ENCODE assay signal across 12 mouse cellular contexts in genomic region chr9:50763331-50763730, GRCm38 (mm10). TPM values are rescaled to one million over a fixed set of nuclear protein-coding genes. Genes with fewer than 3 reads are reported as not detected.
DNase-seq lines count a peak whose midpoint lies in the region; ATAC-seq and TF ChIP-seq lines count a peak whose summit lies in the region.
"Had no signal": no experiment of that assay in that cellular context is flagged by ENCODE, and none has a peak within 500 bp of the region (broad histone marks: within the 10 kb centered on the region; RNA-seq: fewer than 3 reads in every experiment).

No protein-coding gene starts in this region.

- no peaks in the 10 kb centered on the region for H3K27me3 ChIP-seq in ES-Bruce4 (ENCODE audit: control insufficient read depth, insufficient read depth, low read length, poor library complexity, severe bottlenecking)
- H3K27me3 ChIP-seq in liver, postnatal 0 days (ENCODE audit: insufficient read depth, low read length) = no peaks in the 10 kb centered on the region
- no peaks in the 10 kb centered on the region for H3K27me3 ChIP-seq in forebrain, embryonic 16.5 days (replicated peaks; ENCODE audit: control insufficient read depth, insufficient read depth, low read length)
- H3K27me3 ChIP-seq: lung, embryonic 15.5 days had no signal

- no peaks in the 10 kb centered on the region for H3K4me1 ChIP-seq in ES-Bruce4 (ENCODE audit: control insufficient read depth, insufficient read depth, low read length)
- H3K4me1 ChIP-seq in liver, postnatal 0 days (ENCODE audit: insufficient read depth) = peaks cover 3% of the 10 kb centered on the region; the same call in 1 of the 2 replicates
- H3K4me1 ChIP-seq in forebrain, embryonic 16.5 days (replicated peaks; ENCODE audit: control insufficient read depth, insufficient read depth, low read length) = peaks cover 5% of the 10 kb centered on the region

- intact Hi-C loops in left cerebral cortex, adult 2 months (cut with DNase I) = no loop called here
- intact Hi-C loops in left cerebral cortex, postnatal 14 days (cut with DNase I) = no loop called here

- TF ChIP-seq EP300 in ES-Bruce4 (IDR thresholded peaks at IDR 0.05; ENCODE audit: insufficient read depth, low read depth, low read length) = no peak
- TF ChIP-seq EP300 in liver, postnatal 0 days (IDR thresholded peaks at IDR 0.05; ENCODE audit: low read depth) = no peak

- no peaks in the 10 kb centered on the region for H3K36me3 ChIP-seq in ES-Bruce4 (ENCODE audit: control insufficient read depth, insufficient read depth, low read length, poor library complexity, severe bottlenecking)
- no peaks in the 10 kb centered on the region; the same call in 1 of the 2 replicates for H3K36me3 ChIP-seq in liver, postnatal 0 days (replicated peaks; ENCODE audit: insufficient read depth, low read length)
- no peaks in the 10 kb centered on the region for H3K36me3 ChIP-seq in forebrain, embryonic 16.5 days (ENCODE audit: control insufficient read depth, insufficient read depth)
- H3K36me3 ChIP-seq: lung, embryonic 15.5 days had no signal

- no peak for TF ChIP-seq POLR2A in ES-Bruce4 (IDR thresholded peaks at IDR 0.05; ENCODE audit: insufficient read depth, low read length)

- no peak overlapping the region for H3K4me3 ChIP-seq in left cerebral cortex, adult 2 months
- H3K4me3 ChIP-seq in ES-Bruce4 (ENCODE audit: low read depth, low read length) = no peak overlapping the region
- no peak overlapping the region for H3K4me3 ChIP-seq in liver, postnatal 0 days (ENCODE audit: low read depth, low read length)
- H3K4me3 ChIP-seq in forebrain, embryonic 16.5 days (replicated peaks; ENCODE audit: low read length) = no peak overlapping the region
- H3K4me3 ChIP-seq: forebrain, embryonic 13.5 days; lung, embryonic 15.5 days had no signal

- DNase-seq in embryo, embryonic 10 days (ENCODE audit: low spot score) = peak; percentile 61
- DNase-seq in embryo, embryonic 9.5 days (ENCODE audit: extremely low spot score) = no peak
- no peak for DNase-seq in left cerebral cortex, adult 2 months (ENCODE audit: extremely low spot score in 1 of 2, low spot score in 2 of 2)
- no peak for DNase-seq in left cerebral cortex, postnatal 14 days (ENCODE audit: low spot score in 2 of 2)
- no peak for DNase-seq in liver, postnatal 0 days
- DNase-seq in adrenal gland, adult 2 months = no peak
- DNase-seq: kidney, adult 18-20 months had no signal

- H3K4me2 ChIP-seq in liver, postnatal 0 days (ENCODE audit: low read depth, low read length) = no peak overlapping the region
- no peak overlapping the region for H3K4me2 ChIP-seq in forebrain, embryonic 16.5 days (ENCODE audit: low read length)
- H3K4me2 ChIP-seq: forebrain, embryonic 13.5 days; lung, embryonic 15.5 days had no signal

- no peaks in the 10 kb centered on the region for H3K9me3 ChIP-seq in ES-Bruce4 (replicated peaks; ENCODE audit: control insufficient read depth, insufficient read depth, low read length, poor library complexity, severe bottlenecking)
- H3K9me3 ChIP-seq in liver, postnatal 0 days (ENCODE audit: low read length) = no peaks in the 10 kb centered on the region
- no peaks in the 10 kb centered on the region for H3K9me3 ChIP-seq in forebrain, embryonic 16.5 days (ENCODE audit: control insufficient read depth, low read length)
- H3K9me3 ChIP-seq: forebrain, embryonic 13.5 days; lung, embryonic 15.5 days had no signal

- ATAC-seq in liver, postnatal 0 days = no peak
- ATAC-seq in forebrain, embryonic 16.5 days = no peak
- ATAC-seq: forebrain, embryonic 13.5 days had no signal

- TF ChIP-seq CTCF in left cerebral cortex, adult 2 months (IDR thresholded peaks at IDR 0.05) = peak; percentile 53
- peak; percentile 76 for TF ChIP-seq CTCF in ES-Bruce4 (IDR thresholded peaks at IDR 0.05; ENCODE audit: low read depth, low read length)
- peak; percentile 55 for TF ChIP-seq CTCF in liver, postnatal 0 days (IDR thresholded peaks at IDR 0.05; ENCODE audit: low read depth)

- H3K27ac ChIP-seq in left cerebral cortex, adult 2 months = no peak overlapping the region
- H3K27ac ChIP-seq in ES-Bruce4 (ENCODE audit: insufficient read depth, low read length) = no peak overlapping the region
- no peak overlapping the region for H3K27ac ChIP-seq in liver, postnatal 0 days (ENCODE audit: low read depth)
- no peak overlapping the region for H3K27ac ChIP-seq in forebrain, embryonic 16.5 days (ENCODE audit: low read length)
- H3K27ac ChIP-seq: forebrain, embryonic 13.5 days; lung, embryonic 15.5 days had no signal

- H3K9ac ChIP-seq in ES-Bruce4 (ENCODE audit: low read depth, poor library complexity, severe bottlenecking) = no peak overlapping the region
- no peak overlapping the region for H3K9ac ChIP-seq in liver, postnatal 0 days (replicated peaks)
- no peak overlapping the region for H3K9ac ChIP-seq in forebrain, embryonic 16.5 days (replicated peaks; ENCODE audit: low read depth, low read length)
- H3K9ac ChIP-seq: forebrain, embryonic 13.5 days; lung, embryonic 15.5 days had no signal

- 68% methylated on average over 1 of the region's 1 CpGs for whole genome bisulfite sequencing in liver, postnatal 0 days (ENCODE audit: insufficient replicate concordance)
- WGBS in forebrain, embryonic 16.5 days = 74% methylated on average over 1 of the region's 1 CpGs

RNA-seq across cellular contexts. Expression of gene Fdxacb1, which starts 4.7 kb away (rescaled TPM):
- 1 to 10 TPM; 4.6 to 4.8 TPM for total RNA-seq in left cerebral cortex, adult 2 months (2021)
- total RNA-seq in left cerebral cortex, postnatal 14 days (2021) = 1 to 10 TPM; 5.3 to 5.6 TPM
- 8.5 and 9.0 TPM in 2 replicates for polyA plus RNA-seq in ES-Bruce4 (2011; ENCODE audit: insufficient read depth, insufficient read length, low read depth, missing spikeins)
- 4.9 and 6.6 TPM in 2 replicates for polyA plus RNA-seq in liver, postnatal 0 days (2015; fragmentation: Nextera tagmentation; extraction: Ambion mirVana)
- total RNA-seq in adrenal gland, adult 2 months (2021) = 1 to 10 TPM; 5.7 to 5.8 TPM
- polyA plus RNA-seq in adrenal gland, adult 2 months (2012; rRNA removed) = 2.1 and 2.7 TPM in 2 replicates
- 12.0 and 13.3 TPM in 2 replicates for polyA plus RNA-seq in forebrain, embryonic 16.5 days (2015; fragmentation: Nextera tagmentation; extraction: Ambion mirVana)

RNA-seq across cellular contexts. Expression of gene Hspb2, which starts 11.2 kb away (rescaled TPM):
- 1 to 10 TPM; 1.4 to 1.5 TPM for total RNA-seq in left cerebral cortex, adult 2 months (2021)
- 1 to 10 TPM; 2.3 to 2.7 TPM for total RNA-seq in left cerebral cortex, postnatal 14 days (2021)
- 22.3 and 22.7 TPM in 2 replicates for polyA plus RNA-seq in ES-Bruce4 (2011; ENCODE audit: insufficient read depth, insufficient read length, low read depth, missing spikeins)
- polyA plus RNA-seq in liver, postnatal 0 days (2015; fragmentation: Nextera tagmentation; extraction: Ambion mirVana) = 0.86 and 1.2 TPM in 2 replicates
- total RNA-seq in adrenal gland, adult 2 months (2021) = 1 to 10 TPM; 1.2 to 3.6 TPM
- polyA plus RNA-seq in adrenal gland, adult 2 months (2012; rRNA removed) = 9.2 and 10.2 TPM in 2 replicates
- 0.81 and 0.96 TPM in 2 replicates for polyA plus RNA-seq in forebrain, embryonic 16.5 days (2015; fragmentation: Nextera tagmentation; extraction: Ambion mirVana)
- polyA plus RNA-seq: forebrain, embryonic 13.5 days; neural tube, embryonic 14.5 days had no signal

RNA-seq across cellular contexts. Expression of gene Alg9, which starts 11.5 kb away (rescaled TPM):
- total RNA-seq in left cerebral cortex, adult 2 months (2021) = 10 to 100 TPM; 25.4 to 26.7 TPM
- total RNA-seq in left cerebral cortex, postnatal 14 days (2021) = 10 to 100 TPM; 28.8 to 29.9 TPM
- polyA plus RNA-seq in ES-Bruce4 (2011; ENCODE audit: insufficient read depth, insufficient read length, low read depth, missing spikeins) = 23.5 and 30.3 TPM in 2 replicates
- polyA plus RNA-seq in liver, postnatal 0 days (2015; fragmentation: Nextera tagmentation; extraction: Ambion mirVana) = 7.5 and 8.6 TPM in 2 replicates
- 10 to 100 TPM; 27.1 to 27.8 TPM for total RNA-seq in adrenal gland, adult 2 months (2021)
- polyA plus RNA-seq in adrenal gland, adult 2 months (2012; rRNA removed) = 17.6 and 26.8 TPM in 2 replicates
- 51.0 and 54.1 TPM in 2 replicates for polyA plus RNA-seq in forebrain, embryonic 16.5 days (2015; fragmentation: Nextera tagmentation; extraction: Ambion mirVana)

RNA-seq across cellular contexts. Expression of gene 1110032A03Rik, which starts 12.0 kb away (rescaled TPM):
- total RNA-seq in left cerebral cortex, adult 2 months (2021) = 10 to 100 TPM; 34.7 to 38.3 TPM
- 10 to 100 TPM; 29.2 to 30.4 TPM for total RNA-seq in left cerebral cortex, postnatal 14 days (2021)
- polyA plus RNA-seq in ES-Bruce4 (2011; ENCODE audit: insufficient read depth, insufficient read length, low read depth, missing spikeins) = 12.4 and 13.1 TPM in 2 replicates
- polyA plus RNA-seq in liver, postnatal 0 days (2015; fragmentation: Nextera tagmentation; extraction: Ambion mirVana) = 34.6 and 36.2 TPM in 2 replicates
- 10 to 100 TPM; 47.8 to 63.4 TPM for total RNA-seq in adrenal gland, adult 2 months (2021)
- 29.4 and 29.7 TPM in 2 replicates for polyA plus RNA-seq in adrenal gland, adult 2 months (2012; rRNA removed)
- polyA plus RNA-seq in forebrain, embryonic 16.5 days (2015; fragmentation: Nextera tagmentation; extraction: Ambion mirVana) = 52.5 and 56.1 TPM in 2 replicates

RNA-seq across cellular contexts. Expression of gene Cryab, which starts 12.2 kb away (rescaled TPM):
- 100 to 1,000 TPM; 118 to 125 TPM for total RNA-seq in left cerebral cortex, adult 2 months (2021)
- 100 to 1,000 TPM in 1 of 2 experiments, 10 to 100 TPM in 1; 90.2 to 105 TPM for total RNA-seq in left cerebral cortex, postnatal 14 days (2021)
- polyA plus RNA-seq in ES-Bruce4 (2011; ENCODE audit: insufficient read depth, insufficient read length, low read depth, missing spikeins) = 125 and 126 TPM in 2 replicates
- polyA plus RNA-seq in liver, postnatal 0 days (2015; fragmentation: Nextera tagmentation; extraction: Ambion mirVana) = 9.1 and 14.2 TPM in 2 replicates
- 10 to 100 TPM; 28.6 to 46.1 TPM for total RNA-seq in adrenal gland, adult 2 months (2021)
- polyA plus RNA-seq in adrenal gland, adult 2 months (2012; rRNA removed) = 67.3 and 78.0 TPM in 2 replicates
- polyA plus RNA-seq in forebrain, embryonic 16.5 days (2015; fragmentation: Nextera tagmentation; extraction: Ambion mirVana) = 10.1 and 17.3 TPM in 2 replicates
